Mouse (Mus musculus) ES-E14 (cell line): ENCODE measurements around the gene Lmo4. TPM values are rescaled to one million over a fixed set of nuclear protein-coding genes. Genes with fewer than 3 reads are reported as not detected.

ENCODE experiments used
- DNase-seq: peaks from one replicate; pipeline ENCODE4 v3.0.0-alpha.2; 2013; ENCODE audit warnings: low read depth, low spot score
- H3K27ac ChIP-seq: 2 replicates; pipeline ENCODE4 v1.5.1; 2012; ENCODE audit warnings: low read depth, mild to moderate bottlenecking, low read length, moderate library complexity, mixed read lengths; ENCODE audit not compliant: poor library complexity, insufficient read depth, severe bottlenecking
- H3K36me3 ChIP-seq: 2 replicates; pipeline ENCODE4 v1.6.1; 2012; ENCODE audit warnings: mild to moderate bottlenecking, low read length, moderate library complexity, mixed read lengths; ENCODE audit not compliant: control insufficient read depth, poor library complexity, insufficient read depth, severe bottlenecking
- H3K4me1 ChIP-seq, 2 experiments: fragments of 150-350 bp in 1 of 2; sonication (generic) in 1 of 2; 2 replicates each; pipeline ENCODE4 v1.6.1; 2012; ENCODE audit warnings: low read length in 2 of 2, mild to moderate bottlenecking in 1 of 2, mixed read lengths in 1 of 2; ENCODE audit not compliant: control insufficient read depth in 2 of 2, insufficient read depth in 2 of 2, poor library complexity in 1 of 2
- H3K4me3 ChIP-seq, 2 experiments: fragments of 150-350 bp in 1 of 2; sonication (generic) in 1 of 2; 2 replicates each; pipeline ENCODE4 v1.5.1; 2012; ENCODE audit warnings: low read length in 2 of 2, low read depth in 1 of 2, mild to moderate bottlenecking in 1 of 2, mixed read lengths in 1 of 2; ENCODE audit not compliant: insufficient read depth in 1 of 2, poor library complexity in 1 of 2, severe bottlenecking in 1 of 2
- H3K9ac ChIP-seq: 2 replicates; pipeline ENCODE4 v1.6.1; 2012; ENCODE audit warnings: low read depth, mild to moderate bottlenecking, low read length, mixed read lengths; ENCODE audit not compliant: poor library complexity, insufficient read depth, severe bottlenecking
- H3K9me3 ChIP-seq: fragments of 150-350 bp; sonication (generic); 2 replicates; pipeline ENCODE4 v1.6.1; 2012; ENCODE audit warnings: low read depth, mild to moderate bottlenecking, low read length; ENCODE audit not compliant: control insufficient read depth, insufficient read depth
- CHD2 ChIP-seq: IDR thresholded peaks from 2 replicates; pipeline ENCODE4 v1.6.1; 2014; ENCODE audit warnings: mild to moderate bottlenecking, low read depth, low read length, inconsistent platforms
- HCFC1 ChIP-seq: IDR thresholded peaks from 2 replicates; pipeline ENCODE4 v1.6.1; 2012; ENCODE audit warnings: low read length, inconsistent platforms, borderline replicate concordance; ENCODE audit not compliant: insufficient read depth
- MAFK ChIP-seq: IDR thresholded peaks from 2 replicates; pipeline ENCODE4 v1.6.1; 2014; ENCODE audit warnings: mild to moderate bottlenecking, low read depth, low read length, inconsistent platforms; ENCODE audit not compliant: insufficient read depth
- ZC3H11A ChIP-seq: IDR thresholded peaks from 2 replicates; pipeline ENCODE4 v1.6.1; 2012; ENCODE audit warnings: low read depth, mild to moderate bottlenecking, inconsistent platforms, low read length, borderline replicate concordance
- ZNF384 ChIP-seq: IDR thresholded peaks from 2 replicates; pipeline ENCODE4 v1.6.1; 2012; ENCODE audit warnings: low read depth, low read length, inconsistent platforms
- in situ Hi-C, 2 experiments: fragments of 600-800 bp; cut with MboI; formaldehyde crosslinking; loops; one replicate each; pipeline ENCODE4 v1.15.1; 2025; ENCODE audit warnings: low sequenced_read_pairs in 2 of 2, inconsistent platforms in 1 of 2; ENCODE audit not compliant: unreplicated experiment in 2 of 2
- total RNA-seq: library from RNA; depleted of rRNA; stranded (reverse); fragments of 300-350 nt; gene quantifications from 2 replicates; pipeline ENCODE4 v1.2.3, GENCODE M21; 2012

The Lmo4 gene
- total RNA-seq, 1 experiment: 17.3 TPM

DNA sequence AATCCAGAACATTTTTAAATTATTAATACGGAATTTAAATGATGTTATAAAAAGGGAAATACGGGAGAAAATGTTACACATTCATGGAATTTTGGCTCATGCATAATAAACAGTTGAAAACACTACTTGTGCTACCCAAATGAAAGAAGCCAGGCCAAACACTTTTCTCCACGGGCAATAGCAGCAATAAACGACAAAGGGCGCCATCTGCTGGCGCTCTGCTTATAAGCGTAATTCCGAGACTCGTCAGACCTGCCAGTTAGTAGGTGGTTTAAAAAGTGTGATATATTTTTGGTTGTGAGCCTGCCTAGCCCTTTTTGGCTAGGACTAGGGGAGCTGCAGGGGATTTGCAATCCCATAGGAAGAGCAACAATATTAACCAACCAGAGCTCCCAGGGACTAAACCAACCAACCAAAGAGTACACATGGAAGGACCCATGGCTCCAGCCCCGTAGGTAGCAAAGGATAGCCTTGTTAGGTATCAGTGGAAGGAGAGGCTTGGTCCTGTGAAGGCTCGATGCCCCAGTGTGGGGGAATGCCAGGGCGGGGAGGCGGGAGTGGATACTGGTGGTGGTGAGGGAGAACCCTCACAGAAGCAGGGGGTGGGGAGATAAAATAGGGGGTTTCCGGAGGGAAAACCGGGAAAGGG is 37.1 kb upstream of the Lmo4 start:
- H3K36me3 ChIP-seq: no peaks in the 10 kb centered on the region
- TF ChIP-seq HCFC1 (no peak), ZC3H11A (peak; percentile 86), ZNF384 (no peak)
- H3K9me3 ChIP-seq: no peaks in the 10 kb centered on the region
- no peaks in the 10 kb centered on the region for H3K4me1 ChIP-seq
- H3K9ac ChIP-seq: no peak overlapping the region
- DNase-seq: peak; percentile 62
- no peak overlapping the region for H3K4me3 ChIP-seq
- in situ Hi-C loops: no loop called here
- no peak overlapping the region for H3K27ac ChIP-seq

DNA sequence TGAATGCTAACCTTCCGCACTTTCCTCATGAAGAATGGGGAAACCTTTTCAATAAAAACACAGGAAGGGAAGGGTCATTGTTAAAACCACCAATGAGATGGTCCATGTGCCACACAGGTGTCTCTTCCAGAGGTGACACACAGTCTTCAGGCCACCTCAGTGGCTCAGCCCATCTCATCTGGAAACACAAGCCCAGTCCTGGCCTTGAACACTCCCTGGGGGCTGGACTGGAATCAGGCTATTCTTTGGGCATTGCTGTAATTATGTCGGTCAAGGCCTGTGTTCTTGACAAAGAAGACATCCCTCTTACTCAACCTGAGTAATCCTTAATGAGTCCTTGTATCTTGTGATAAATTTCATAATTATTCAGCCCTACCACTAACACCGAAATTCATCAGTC is 36.1 kb upstream of the Lmo4 start:
- H3K4me3 ChIP-seq: no peak overlapping the region
- TF ChIP-seq HCFC1: no peak
- no peak for TF ChIP-seq ZNF384
- TF ChIP-seq CHD2: no peak
- no peak for TF ChIP-seq ZC3H11A
- no peak for TF ChIP-seq MAFK
- H3K9me3 ChIP-seq: no peaks in the 10 kb centered on the region
- no peak overlapping the region for H3K9ac ChIP-seq
- no peaks in the 10 kb centered on the region for H3K36me3 ChIP-seq
- in situ Hi-C loops: no loop called here
- H3K4me1 ChIP-seq: no peaks in the 10 kb centered on the region
- no peak for DNase-seq
- no peak overlapping the region for H3K27ac ChIP-seq

- no peak overlapping the region for H3K9ac ChIP-seq
- H3K9me3 ChIP-seq: no peaks in the 10 kb centered on the region
- H3K4me3 ChIP-seq: no peak overlapping the region
- no peak overlapping the region for H3K27ac ChIP-seq
- H3K36me3 ChIP-seq: no peaks in the 10 kb centered on the region
- TF ChIP-seq CHD2: no peak
- TF ChIP-seq MAFK: no peak
- TF ChIP-seq ZNF384: no peak
- TF ChIP-seq ZC3H11A: no peak
- no peak for TF ChIP-seq HCFC1
- no peaks in the 10 kb centered on the region for H3K4me1 ChIP-seq
- in situ Hi-C loops: no loop called here
- no peak for DNase-seq
These were observed 33.5 kb upstream of the Lmo4 start for GRCm38 (mm10) chr3:144238482-144238881.

DNA sequence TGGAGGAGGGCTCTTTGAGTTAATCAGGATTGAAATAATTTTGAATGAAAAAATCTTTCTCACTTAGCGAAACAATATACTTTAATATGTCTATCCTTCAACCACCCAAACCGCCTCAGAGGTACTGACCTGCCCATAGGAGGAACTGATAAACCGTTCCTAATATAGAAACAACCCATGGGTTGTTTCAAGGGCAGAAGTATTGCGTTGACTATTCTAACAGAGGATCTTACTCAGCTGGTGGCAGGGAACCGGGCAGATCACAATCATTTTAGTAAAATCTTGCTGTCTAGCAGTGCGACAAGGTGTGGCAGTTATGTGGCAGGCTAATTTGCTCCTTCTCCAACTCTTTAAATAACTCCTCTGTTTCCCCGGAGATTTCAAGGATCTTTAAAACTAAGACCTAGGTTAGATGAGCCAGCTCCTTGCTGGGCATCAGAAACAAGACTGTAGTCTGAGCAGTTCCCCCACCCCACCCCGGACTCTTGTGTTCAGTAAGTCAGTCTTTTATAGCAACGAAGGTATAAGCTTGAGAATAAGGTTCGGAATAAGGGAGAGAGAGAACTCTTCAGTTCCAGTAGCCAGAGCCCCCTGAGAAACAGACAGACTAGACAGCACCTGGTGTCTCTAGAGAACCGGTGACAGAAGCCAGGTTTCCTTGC is 27.5 kb upstream of the Lmo4 start:
- TF ChIP-seq CHD2 (no peak), HCFC1 (no peak), ZC3H11A (no peak), ZNF384 (no peak), MAFK (no peak)
- DNase-seq: no peak
- Histone ChIP-seq H3K4me3 (no peak overlapping the region), H3K9ac (no peak overlapping the region), H3K4me1 (no peaks in the 10 kb centered on the region), H3K27ac (no peak overlapping the region), H3K36me3 (no peaks in the 10 kb centered on the region), H3K9me3 (no peaks in the 10 kb centered on the region)
- in situ Hi-C loops: no loop called here
